Mouse (Mus musculus): ENCODE data around the gene Stk40. TPM values are rescaled to one million over a fixed set of nuclear protein-coding genes. Genes with fewer than 3 reads are reported as not detected.

Stk40 gene
- polyA plus RNA-seq (2015; fragmentation: Nextera tagmentation; extraction: Ambion mirVana) = 19.1 and 20.2 TPM in 2 replicates

DNA sequence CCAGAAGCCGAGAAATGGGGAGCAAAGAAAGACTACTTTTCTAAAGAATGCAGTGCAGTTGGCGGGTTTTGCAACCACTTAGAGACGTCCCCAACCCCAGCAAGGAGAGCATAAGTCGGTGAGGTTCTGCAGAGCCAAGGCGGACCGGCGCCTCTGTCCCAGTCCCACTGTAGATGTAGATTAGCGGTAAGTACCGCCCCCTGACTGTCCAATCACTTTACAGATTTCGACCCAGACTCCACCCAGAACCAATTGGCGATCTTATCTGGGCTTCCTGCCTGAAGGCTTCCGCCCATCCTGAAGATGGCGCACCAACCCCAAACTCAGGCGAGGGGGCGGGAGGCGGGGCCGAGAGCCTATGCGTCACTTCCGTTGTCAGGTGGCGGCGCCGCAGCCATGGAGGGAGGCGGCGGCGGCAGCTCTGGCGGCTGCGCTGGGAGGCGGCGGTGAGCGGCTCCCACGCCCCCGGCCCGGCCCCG lies at the start of gene Stk40:
Stk40 (plus strand) TSS at position 368 of the 479 bp plus-strand sequence.

DNA sequence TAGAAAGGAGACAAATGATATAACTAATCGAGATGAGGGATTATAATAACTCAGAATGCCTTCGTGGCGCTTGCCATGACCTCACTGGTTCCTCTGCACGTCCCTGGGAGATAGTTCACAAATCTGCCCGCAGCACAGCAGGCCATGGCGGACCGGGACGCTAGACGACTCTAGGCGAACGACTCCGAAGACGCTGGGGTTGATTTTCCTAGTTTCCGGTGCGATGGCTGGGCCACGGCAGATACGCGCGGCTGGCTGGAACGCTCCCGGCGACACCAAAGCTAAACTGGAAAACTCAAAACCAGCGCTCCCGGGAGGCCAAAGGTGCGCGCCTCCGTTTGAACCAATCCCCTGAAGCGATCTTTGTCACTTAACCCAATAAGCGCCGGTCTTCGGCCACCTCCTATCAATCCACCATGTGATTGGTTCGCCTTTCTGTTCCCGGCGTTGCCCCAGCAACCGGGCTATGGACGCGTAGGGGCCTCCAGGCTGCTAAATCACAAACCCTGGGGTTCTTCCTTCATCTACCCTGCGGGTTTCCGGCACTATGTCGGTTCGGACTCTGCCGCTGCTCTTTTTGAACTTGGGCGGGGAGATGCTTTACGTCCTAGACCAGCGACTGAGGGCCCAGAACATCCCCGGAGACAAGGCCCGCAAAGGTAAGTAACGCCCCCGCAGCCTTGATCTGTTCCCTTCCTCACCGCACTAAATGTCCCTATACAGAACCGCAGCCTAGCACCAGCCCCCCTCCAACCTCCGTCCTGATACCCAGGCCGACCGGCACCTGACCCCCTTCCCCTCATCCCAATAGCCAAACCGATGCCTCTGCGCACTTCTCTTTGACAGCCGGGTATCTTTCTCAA lies 45.4 kb upstream of the Stk40 start, which contains the start of gene Oscp1:
Oscp1 (plus strand) TSS at position 432 of the 863 bp plus-strand sequence.

GRCm38 (mm10) chr4:126096464-126097111 lies 7.2 kb upstream of the Stk40 start, which contains the start of gene Lsm10:
Gene Lsm10, plus strand, starts transcription at chr4:126096623.

GRCm38 (mm10) chr4:126147533-126148160 lies 43.9 kb downstream of the Stk40 start, which contains the start of gene Eva1b:
Gene Eva1b, plus strand, starts transcription at chr4:126147744.

DNA sequence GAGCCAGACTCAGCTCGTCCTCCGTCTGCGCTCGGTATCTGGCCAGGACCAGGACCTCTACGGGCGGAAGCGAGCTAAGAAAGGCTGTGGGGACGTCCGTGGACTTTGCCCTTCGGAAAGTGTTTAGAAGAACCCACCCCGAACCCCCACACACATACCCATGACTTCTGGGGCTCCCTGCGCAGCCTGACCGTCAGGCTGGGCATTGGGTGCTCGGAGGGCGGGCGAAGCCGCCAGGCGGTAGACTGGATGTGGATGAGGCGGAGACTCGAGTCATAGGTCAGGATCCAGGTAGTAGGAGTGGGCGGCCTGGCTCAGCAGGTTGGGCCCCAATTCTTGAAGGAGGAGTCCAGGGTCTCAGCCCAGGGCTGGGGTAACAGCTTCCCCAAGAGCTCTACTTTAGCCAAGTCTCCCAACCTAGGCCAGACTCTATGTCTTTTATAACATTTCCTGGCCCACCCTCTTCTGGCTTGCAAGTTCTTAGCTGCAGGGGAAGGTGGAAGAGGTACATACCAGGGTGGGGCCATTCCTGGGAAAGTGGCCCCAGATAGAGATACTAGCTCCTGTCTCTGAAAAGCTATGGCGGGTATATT lies 59.4 kb downstream of the Stk40 start, which contains the start of gene Sh3d21:
Sh3d21 (minus strand) TSS at position 425 of the 593 bp plus-strand sequence.

Other genes starting within 250 kb of the Stk40 start
- gene Csf3r, start 79.4 kb upstream of the Stk40 start, polyA plus RNA-seq (2015; fragmentation: Nextera tagmentation; extraction: Ambion mirVana) = 0.66 and 0.68 TPM in 2 replicates
- gene Mrps15, start 57.0 kb upstream of the Stk40 start, polyA plus RNA-seq (2015; fragmentation: Nextera tagmentation; extraction: Ambion mirVana) = 144 and 148 TPM in 2 replicates
- 46.9 and 47.6 TPM in 2 replicates for gene Oscp1, start 45.4 kb upstream of the Stk40 start, polyA plus RNA-seq (2015; fragmentation: Nextera tagmentation; extraction: Ambion mirVana)
- 43.2 and 47.8 TPM in 2 replicates for gene Lsm10, start 7.3 kb upstream of the Stk40 start, polyA plus RNA-seq (2015; fragmentation: Nextera tagmentation; extraction: Ambion mirVana)
- 16.1 and 18.8 TPM in 2 replicates for gene Eva1b, start 43.8 kb downstream of the Stk40 start, polyA plus RNA-seq (2015; fragmentation: Nextera tagmentation; extraction: Ambion mirVana)
- gene Sh3d21, start 59.5 kb downstream of the Stk40 start, polyA plus RNA-seq (2015; fragmentation: Nextera tagmentation; extraction: Ambion mirVana) = 2.2 and 2.5 TPM in 2 replicates
- 92.2 and 93.3 TPM in 2 replicates for gene Thrap3, start 98.8 kb downstream of the Stk40 start, polyA plus RNA-seq (2015; fragmentation: Nextera tagmentation; extraction: Ambion mirVana)
- gene Map7d1, start 152.4 kb downstream of the Stk40 start, polyA plus RNA-seq (2015; fragmentation: Nextera tagmentation; extraction: Ambion mirVana) = 66.0 and 69.6 TPM in 2 replicates
- gene Trappc3, start 158.4 kb downstream of the Stk40 start, polyA plus RNA-seq (2015; fragmentation: Nextera tagmentation; extraction: Ambion mirVana) = 184 and 191 TPM in 2 replicates
- 5.4 and 8.0 TPM in 2 replicates for gene Col8a2, start 182.8 kb downstream of the Stk40 start, polyA plus RNA-seq (2015; fragmentation: Nextera tagmentation; extraction: Ambion mirVana)
- gene Adprhl2, start 217.7 kb downstream of the Stk40 start, polyA plus RNA-seq (2015; fragmentation: Nextera tagmentation; extraction: Ambion mirVana) = 61.4 and 65.5 TPM in 2 replicates
- gene Tekt2, start 221.7 kb downstream of the Stk40 start, polyA plus RNA-seq (2015; fragmentation: Nextera tagmentation; extraction: Ambion mirVana) = 10.2 and 10.3 TPM in 2 replicates

Data from neural tube, postnatal 0 days (tissue).